Mouse (Mus musculus) B cell, adult 67 days (primary cell): ENCODE data around the gene Hmcn1. TPM values are rescaled to one million over a fixed set of nuclear protein-coding genes. Genes with fewer than 3 reads are reported as not detected.

Source experiments
- total RNA-seq, 2 experiments: library from RNA; stranded (reverse); gene quantifications; 4 replicates each; pipeline ENCODE4 v1.2.4; 2023

The Hmcn1 gene
- not detected for total RNA-seq

DNA sequence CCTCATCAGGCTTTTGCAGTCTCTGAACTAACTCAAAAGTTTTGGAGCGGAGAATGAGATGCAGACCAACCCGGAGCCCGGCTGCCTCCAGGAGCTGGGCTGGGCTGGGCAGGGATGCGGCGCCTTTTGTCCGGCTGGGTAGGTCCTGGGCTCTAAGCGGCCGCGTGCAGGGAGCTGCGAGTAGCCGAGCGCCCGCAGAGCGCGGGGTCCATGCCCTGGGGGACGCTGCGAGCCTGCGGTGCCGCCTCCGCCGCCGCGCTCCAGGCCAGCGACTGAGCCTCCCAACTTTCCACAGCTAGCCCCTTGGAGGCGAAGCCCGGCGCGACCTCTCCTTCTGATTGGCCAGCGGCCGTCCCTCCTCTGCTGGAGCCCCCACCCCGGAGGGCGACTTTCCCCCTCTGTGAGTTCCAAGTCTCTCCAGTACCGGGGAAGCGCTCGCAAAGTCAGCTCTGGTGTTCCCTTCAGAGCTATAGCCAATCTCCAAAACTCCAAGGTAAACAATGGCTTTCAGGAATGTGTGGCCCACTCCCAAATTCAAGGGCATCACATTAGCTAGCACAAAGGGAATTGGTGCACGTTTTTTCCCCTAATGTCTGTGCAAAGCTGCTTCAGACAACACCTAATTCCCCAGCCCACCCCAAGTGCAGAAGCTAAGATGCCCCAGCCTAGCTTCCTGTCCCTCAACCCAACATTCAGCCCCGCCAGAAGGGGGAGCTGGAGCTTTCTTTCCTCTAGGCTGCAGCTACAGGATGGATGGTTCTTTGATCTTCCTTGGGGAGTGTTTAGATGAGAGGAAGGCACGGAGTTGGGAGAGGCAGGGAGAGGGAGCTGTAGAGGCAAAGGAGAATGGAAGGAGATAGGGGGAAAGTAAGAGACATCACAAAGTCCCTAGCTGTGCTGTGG lies at the start of gene Hmcn1:
TSS of gene Hmcn1 (minus strand) at position 274 of the 903 bp plus-strand sequence.

Other genes with a start within 250 kb of the Hmcn1 start
- not detected for gene Gm47985, start 189.1 kb upstream of the Hmcn1 start, total RNA-seq
- not detected for gene Gm8947, start 198.9 kb upstream of the Hmcn1 start, total RNA-seq
- not detected for gene Gm47995, start 205.0 kb upstream of the Hmcn1 start, total RNA-seq
- not detected for gene 3110040M04Rik, start 210.7 kb upstream of the Hmcn1 start, total RNA-seq
- gene Gm47996, start 216.7 kb upstream of the Hmcn1 start, total RNA-seq: not detected